Mouse (Mus musculus) urinary bladder, adult 2 months (tissue): ENCODE data around the gene Phf23. TPM values are rescaled to one million over a fixed set of nuclear protein-coding genes. Genes with fewer than 3 reads are reported as not detected.
A peak's percentile ranks its signal among the peaks of the same experiment; 100 is the strongest.
"Not testable (repeated sequence)": the region's sequence is repeated elsewhere in the genome, so short reads cannot be mapped to it uniquely, and the experiment has no call there.

Source experiments
- DNase-seq: peaks from one replicate; pipeline ENCODE4 v3.0.0; 2022; ENCODE audit warnings: low spot score
- polyA plus RNA-seq: library from polyadenylated mRNA; depleted of rRNA; stranded (reverse); fragments of >200 nt; gene quantifications from 2 replicates; pipeline ENCODE4 v1.2.3, GENCODE M21; 2012

Phf23 gene
- polyA plus RNA-seq, 1 experiment: 35.8 TPM

DNA sequence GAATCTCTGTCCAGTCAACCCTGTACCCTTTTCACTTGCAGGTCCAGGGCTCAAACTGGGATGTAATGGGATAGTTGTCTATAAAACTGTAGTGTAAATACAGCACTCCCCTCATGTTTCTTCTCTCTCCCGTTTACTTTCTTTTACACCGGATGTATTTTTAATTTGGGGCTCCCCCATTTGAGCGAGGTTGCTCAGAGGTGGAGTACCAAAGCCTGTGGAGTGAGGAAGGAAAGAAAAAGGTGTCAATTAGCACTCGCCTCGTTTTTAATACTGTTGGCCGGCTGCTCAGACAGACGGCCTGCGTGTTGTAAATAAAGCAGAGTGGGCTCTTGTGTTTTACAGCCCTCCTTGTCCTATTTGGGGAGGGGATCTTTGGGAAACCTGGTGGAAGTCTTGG is 4.1 kb downstream of the Phf23 start:
- no peak for DNase-seq

GRCm38 (mm10) chr11:70000396-70000898 is 4.9 kb downstream of the Phf23 start, which contains the start of gene Dvl2:
Gene Dvl2, plus strand, starts transcription at chr11:70000595.
- DNase-seq: peak; percentile 74

DNA sequence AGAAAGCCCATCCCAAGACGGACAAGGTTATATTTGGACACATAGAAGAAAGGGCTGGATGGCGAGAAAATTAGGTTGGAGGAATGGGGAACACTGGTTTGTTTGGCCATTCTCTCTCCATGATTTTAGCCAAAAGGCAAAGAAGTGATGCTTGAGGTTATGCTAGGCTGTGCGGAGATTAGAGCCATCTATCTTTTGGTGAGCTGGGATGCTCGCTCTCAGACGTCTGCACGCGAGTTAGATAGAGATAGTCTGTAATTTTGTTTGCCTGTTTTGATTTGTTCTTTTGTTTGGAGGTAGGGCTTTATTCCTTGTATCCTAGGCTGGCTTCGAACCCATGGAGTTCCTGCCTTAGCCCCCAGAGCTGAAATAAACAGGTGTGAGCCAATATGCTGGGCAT is 5.6 kb downstream of the Phf23 start:
- DNase-seq: no peak

- DNase-seq: no peak
These were observed 6.3 kb downstream of the Phf23 start for GRCm38 (mm10) chr11:70001865-70002264.

- DNase-seq: no peak
These were observed 6.9 kb downstream of the Phf23 start for GRCm38 (mm10) chr11:70002471-70002870.

GRCm38 (mm10) chr11:70005521-70005920 is 9.9 kb downstream of the Phf23 start:
- DNase-seq: no peak

DNA sequence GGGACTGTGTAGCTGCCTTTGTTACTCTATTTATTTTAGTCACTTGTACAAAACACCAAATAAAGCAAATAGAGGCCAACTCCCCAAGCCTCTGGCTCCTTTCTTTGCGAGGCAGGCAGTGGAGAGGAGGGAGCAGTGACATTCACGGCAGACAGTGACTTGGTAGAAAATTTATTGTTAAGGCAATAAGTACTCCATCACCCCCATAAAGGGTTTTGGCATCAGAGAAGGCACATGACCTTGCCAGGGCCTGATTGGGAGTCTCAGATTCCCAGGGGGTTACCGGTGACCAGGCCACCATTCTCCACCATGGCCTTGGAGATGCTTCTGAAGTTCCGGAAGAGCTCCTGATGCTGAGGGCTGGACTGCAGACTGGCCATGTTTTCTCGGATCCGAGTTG is 14.5 kb downstream of the Phf23 start:
- DNase-seq: no peak

DNA sequence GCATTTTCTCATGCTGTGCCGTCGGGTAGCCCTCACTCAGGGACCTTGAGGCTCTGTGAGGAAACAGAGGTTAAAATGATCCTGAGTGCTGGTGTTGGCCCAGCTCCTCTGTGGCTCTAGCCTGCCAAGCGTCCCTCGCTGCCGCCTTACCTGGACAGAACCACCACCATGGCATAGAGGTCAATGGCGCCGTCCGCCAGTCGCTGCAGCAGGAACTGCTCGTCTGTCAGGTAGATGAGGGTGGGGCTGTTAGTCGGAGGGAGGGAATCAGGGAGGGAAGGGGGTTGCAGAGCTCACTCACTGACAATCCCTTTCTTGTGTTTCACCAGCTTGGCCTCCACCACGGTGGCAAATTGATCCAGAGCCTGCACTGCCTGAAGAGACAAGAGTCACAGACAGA is 15.0 kb downstream of the Phf23 start:
- peak; percentile 14 for DNase-seq

- peak; percentile 21 for DNase-seq
These were observed 15.4 kb downstream of the Phf23 start for GRCm38 (mm10) chr11:70010961-70011360.

GRCm38 (mm10) chr11:70012931-70013330 is 17.4 kb downstream of the Phf23 start:
- peak; percentile 17 for DNase-seq

DNA sequence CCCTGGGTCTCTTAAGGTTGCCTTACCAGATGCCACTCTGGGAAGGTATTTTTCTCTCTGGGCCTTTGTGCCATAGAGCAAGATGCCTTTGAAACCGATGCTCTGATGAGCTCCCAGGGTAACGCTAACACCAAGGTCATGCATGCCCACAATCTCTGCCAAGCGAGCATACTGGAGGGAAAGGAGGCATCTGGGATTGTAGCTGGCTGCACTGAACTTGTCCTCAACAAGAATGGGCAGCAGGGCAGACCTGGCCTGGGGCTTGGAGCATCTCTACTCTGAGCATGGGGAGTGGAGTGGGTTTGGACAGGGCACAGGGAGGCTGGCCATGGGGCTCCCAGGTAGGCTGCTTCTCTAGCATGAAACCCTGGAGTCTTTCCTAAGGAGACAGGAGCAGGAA is 17.8 kb downstream of the Phf23 start:
- no peak for DNase-seq

DNA sequence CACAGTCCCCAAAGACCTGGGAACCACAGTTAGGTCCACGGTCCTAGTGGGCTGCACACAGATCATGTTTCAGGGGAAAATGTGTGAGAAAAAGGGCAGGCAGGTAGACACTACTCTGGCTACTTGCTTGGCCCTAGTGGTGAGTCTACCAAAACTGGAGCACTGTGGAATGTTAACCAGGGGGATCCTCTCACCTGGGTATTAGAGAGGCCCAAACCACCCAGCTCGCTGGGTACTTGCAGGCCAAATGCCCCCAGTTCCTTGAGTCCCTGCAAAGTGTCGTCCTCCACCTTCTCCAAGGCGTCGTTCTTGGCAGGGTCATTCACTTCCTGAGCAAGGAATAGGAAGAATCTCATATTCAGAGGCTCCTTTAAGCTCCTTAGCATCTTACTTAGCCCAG is 18.5 kb downstream of the Phf23 start:
- DNase-seq: no peak

GRCm38 (mm10) chr11:70014880-70015558 is 19.4 kb downstream of the Phf23 start, which contains the start of gene Acadvl:
Gene Acadvl, minus strand, starts transcription at chr11:70015411.
- DNase-seq: peak; percentile 81

- no peak for DNase-seq
These were observed 20.1 kb downstream of the Phf23 start for GRCm38 (mm10) chr11:70015677-70016076.

DNA sequence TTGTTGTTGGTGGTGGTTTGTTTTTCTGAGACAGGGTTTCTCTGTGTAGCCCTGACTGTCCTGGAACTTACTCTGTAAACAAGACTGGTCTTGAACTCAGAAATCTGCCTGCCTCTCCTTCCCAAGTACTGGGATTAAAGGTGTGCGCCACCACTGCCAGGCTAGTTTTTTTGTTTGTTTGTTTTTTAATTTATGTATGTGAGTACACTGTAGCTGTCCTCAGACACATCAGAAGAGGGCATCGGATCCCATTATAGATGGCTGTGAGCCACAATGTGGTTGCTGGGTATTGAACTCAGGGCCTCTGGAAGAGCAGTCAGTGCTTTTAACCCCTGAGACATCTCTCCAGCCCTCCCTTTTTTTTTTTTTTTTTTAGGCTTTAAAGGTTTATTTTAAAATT is 20.6 kb downstream of the Phf23 start:
- not testable (repeated sequence) for DNase-seq

GRCm38 (mm10) chr11:70016669-70017068 is 21.1 kb downstream of the Phf23 start, which contains the start of gene Dlg4:
Gene Dlg4, plus strand, starts transcription at chr11:70016942.
- no peak for DNase-seq

- DNase-seq: no peak
These were observed 21.7 kb downstream of the Phf23 start for GRCm38 (mm10) chr11:70017199-70017767.

- no peak for DNase-seq
These were observed 22.8 kb downstream of the Phf23 start for GRCm38 (mm10) chr11:70018131-70018990.

GRCm38 (mm10) chr11:70019495-70020021 is 24.0 kb downstream of the Phf23 start:
- no peak for DNase-seq

DNA sequence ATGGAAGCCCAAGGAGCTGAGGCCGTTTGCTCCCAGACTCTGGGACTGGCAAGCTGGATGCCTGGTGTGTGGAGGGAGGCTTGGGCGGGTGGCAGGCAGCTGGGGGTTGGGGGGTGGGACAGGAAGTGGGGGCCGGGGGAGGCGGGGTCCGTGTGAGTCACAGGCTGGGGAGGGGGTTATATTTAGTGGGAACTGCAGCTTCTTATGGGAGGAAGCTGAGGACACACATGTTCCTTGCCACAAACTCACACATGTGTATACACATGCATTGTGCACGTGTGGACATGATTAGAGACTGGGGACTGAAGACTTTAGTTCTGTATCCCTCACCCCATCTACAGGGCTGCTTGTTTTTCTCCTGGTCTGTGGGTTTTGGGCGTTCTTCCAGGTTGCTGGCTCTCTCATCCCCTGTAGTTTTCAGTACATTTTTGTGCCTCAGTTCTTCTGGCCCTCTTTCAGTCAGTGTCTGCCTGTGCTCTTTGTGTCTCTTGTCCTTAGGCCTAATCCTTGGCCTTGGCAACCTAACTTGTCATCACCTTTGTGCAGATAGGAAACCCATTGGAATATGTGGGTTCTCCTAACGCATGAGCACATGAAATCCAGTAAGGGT is 24.6 kb downstream of the Phf23 start:
- no peak for DNase-seq

GRCm38 (mm10) chr11:70020731-70021263 is 25.2 kb downstream of the Phf23 start:
- no peak for DNase-seq
